Mouse (Mus musculus) liver, adult 2 months (tissue): ENCODE measurements around the gene Myo1d. TPM values are rescaled to one million over a fixed set of nuclear protein-coding genes. Genes with fewer than 3 reads are reported as not detected.

ENCODE experiments used
- DNase-seq: peaks from one replicate; pipeline ENCODE4 v3.0.0-alpha.2; 2011; ENCODE audit warnings: low read depth, low spot score; ENCODE audit errors: extremely low read depth
- H3K27ac ChIP-seq: fragments of 200-500 bp; replicated peaks from 2 replicates; pipeline ENCODE4 v1.5.1; 2012; ENCODE audit warnings: low read depth, mild to moderate bottlenecking, control low read depth, inconsistent platforms, low read length; ENCODE audit not compliant: insufficient read depth
- H3K27me3 ChIP-seq: fragments of 200-500 bp; 2 replicates; pipeline ENCODE4 v1.6.1; 2012; ENCODE audit warnings: mild to moderate bottlenecking, moderate library complexity, low read length, inconsistent platforms; ENCODE audit not compliant: control insufficient read depth, insufficient read depth
- H3K36me3 ChIP-seq: fragments of 200-500 bp; 2 replicates; pipeline ENCODE4 v1.6.1; 2012; ENCODE audit warnings: low read length, inconsistent platforms; ENCODE audit not compliant: control insufficient read depth, insufficient read depth
- H3K4me1 ChIP-seq: fragments of 200-500 bp; 2 replicates; pipeline ENCODE4 v1.6.1; 2011; ENCODE audit warnings: low read length; ENCODE audit not compliant: control insufficient read depth, insufficient read depth
- H3K4me3 ChIP-seq: fragments of 200-500 bp; 2 replicates; pipeline ENCODE4 v1.5.1; 2011; ENCODE audit warnings: low read depth, mild to moderate bottlenecking, control low read depth, low read length, moderate library complexity; ENCODE audit not compliant: insufficient read depth
- H3K79me2 ChIP-seq: fragments of 200-500 bp; 2 replicates; pipeline ENCODE4 v1.6.1; 2012; ENCODE audit warnings: inconsistent platforms, mild to moderate bottlenecking, low read length, moderate library complexity; ENCODE audit not compliant: control insufficient read depth, insufficient read depth
- H3K9ac ChIP-seq: fragments of 200-500 bp; 2 replicates; pipeline ENCODE4 v1.6.1; 2012; ENCODE audit warnings: low read depth, mild to moderate bottlenecking, control low read depth, inconsistent platforms, low read length
- CTCF ChIP-seq: fragments of 200-500 bp; IDR thresholded peaks from 2 replicates; pipeline ENCODE4 v1.5.1; 2011; ENCODE audit warnings: low read depth, low read length, control low read depth
- POLR2A ChIP-seq: fragments of 200-500 bp; IDR thresholded peaks from 2 replicates; pipeline ENCODE4 v1.6.1; 2011; ENCODE audit warnings: low read length, control low read depth; ENCODE audit not compliant: insufficient read depth; ENCODE audit errors: extremely low read depth
- WGBS: fragments of 180-500 bp; shearing (Covaris S2); methylation state at CpG from one replicate; pipeline ENCODE4 v1.1.7; 2018; 5-methylcytosine and 5-hydroxymethylcytosine counted together
- polyA plus RNA-seq: library from polyadenylated mRNA; depleted of rRNA; stranded (reverse); fragments of >200 nt; gene quantifications from 2 replicates; pipeline ENCODE4 v1.2.3, GENCODE M21; 2012
- total RNA-seq: library from RNA; depleted of rRNA; stranded (reverse); fragments of >200 nt; gene quantifications from 2 replicates; pipeline ENCODE4 v1.2.3, GENCODE M21; 2014

Gene Myo1d
- total and polyA plus RNA-seq, 2 experiments, result 5.2 to 6.8 TPM

DNA sequence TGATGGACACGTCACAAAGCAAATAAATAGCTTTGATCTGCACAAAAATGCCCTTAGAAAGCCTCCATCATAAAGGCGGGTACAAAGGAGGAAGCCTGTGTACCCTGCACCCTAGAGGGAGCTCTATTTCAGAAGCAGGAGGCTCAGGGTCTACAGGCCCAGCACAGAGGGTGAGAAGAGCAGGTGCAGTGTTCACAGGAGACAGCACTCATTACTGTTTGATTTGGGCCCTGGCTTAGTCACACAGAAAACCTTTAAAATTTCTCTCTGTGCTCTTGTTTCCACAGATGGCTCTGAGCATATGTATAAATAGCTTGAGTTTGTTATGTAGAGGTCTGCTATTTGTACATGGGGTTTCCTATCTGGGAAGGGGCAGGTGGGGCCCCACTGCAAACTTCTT, 233.6 kb downstream of the Myo1d start:
- no peak for DNase-seq
- WGBS, result 86% methylated on average over 2 of the region's 2 CpGs
- no peaks in the 10 kb centered on the region for H3K27me3 ChIP-seq
- H3K36me3 ChIP-seq, result no peaks in the 10 kb centered on the region; the same call in 1 of the 2 replicates
- no peak overlapping the region for H3K27ac ChIP-seq
- no peaks in the 10 kb centered on the region for H3K79me2 ChIP-seq
- no peaks in the 10 kb centered on the region for H3K4me1 ChIP-seq
- no peak overlapping the region for H3K9ac ChIP-seq
- TF ChIP-seq CTCF, result no peak
- no peak for TF ChIP-seq POLR2A
- no peak overlapping the region for H3K4me3 ChIP-seq

DNA sequence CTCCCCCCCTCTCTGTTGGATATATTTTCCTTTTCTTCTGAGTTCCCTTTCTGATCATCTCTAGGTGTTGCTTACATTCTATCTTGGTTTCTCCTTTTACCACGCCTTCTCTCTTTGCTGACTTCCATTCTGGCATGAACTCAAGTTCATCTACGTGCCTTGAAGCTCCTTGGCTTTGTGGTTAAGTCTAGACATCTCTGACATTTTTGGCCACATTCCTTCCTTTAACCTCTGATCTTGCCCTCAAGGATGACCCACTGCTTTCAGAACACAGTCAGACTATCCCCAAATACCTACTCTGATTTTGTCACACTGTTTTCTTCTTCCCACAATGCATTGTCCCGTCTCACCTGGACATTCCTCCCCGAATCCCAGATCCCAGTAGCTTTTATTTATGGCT, 240.8 kb downstream of the Myo1d start:
- Histone ChIP-seq H3K27me3 (no peaks in the 10 kb centered on the region), H3K79me2 (no peaks in the 10 kb centered on the region), H3K4me3 (no peak overlapping the region), H3K36me3 (no peaks in the 10 kb centered on the region; the same call in 1 of the 2 replicates), H3K4me1 (no peaks in the 10 kb centered on the region), H3K27ac (no peak overlapping the region), H3K9ac (no peak overlapping the region)
- no peak for DNase-seq
- TF ChIP-seq CTCF (no peak), POLR2A (no peak)
- 85% methylated on average over 4 of the region's 4 CpGs for WGBS

- no peak overlapping the region for H3K9ac ChIP-seq
- H3K27me3 ChIP-seq, result no peaks in the 10 kb centered on the region
- no peak overlapping the region for H3K27ac ChIP-seq
- no peak for DNase-seq
- H3K79me2 ChIP-seq, result no peaks in the 10 kb centered on the region
- H3K36me3 ChIP-seq, result no peaks in the 10 kb centered on the region; the same call in 1 of the 2 replicates
- no peak for TF ChIP-seq POLR2A
- TF ChIP-seq CTCF, result no peak
- H3K4me1 ChIP-seq, result no peaks in the 10 kb centered on the region
- WGBS, result 50% methylated on average over 1 of the region's 1 CpGs
- H3K4me3 ChIP-seq, result no peak overlapping the region
Observed at GRCm38 (mm10) chr11:80532966-80533365, 246.9 kb downstream of the Myo1d start.

GRCm38 (mm10) chr11:80529149-80529548, 250.7 kb downstream of the Myo1d start:
- Histone ChIP-seq H3K9ac (no peak overlapping the region), H3K27ac (no peak overlapping the region), H3K4me1 (no peaks in the 10 kb centered on the region), H3K36me3 (no peaks in the 10 kb centered on the region; the same call in 1 of the 2 replicates), H3K4me3 (no peak overlapping the region), H3K27me3 (no peaks in the 10 kb centered on the region), H3K79me2 (no peaks in the 10 kb centered on the region)
- no peak for DNase-seq
- TF ChIP-seq CTCF, result no peak
- TF ChIP-seq POLR2A, result no peak
- WGBS, result 83% methylated on average over 8 of the region's 8 CpGs

DNA sequence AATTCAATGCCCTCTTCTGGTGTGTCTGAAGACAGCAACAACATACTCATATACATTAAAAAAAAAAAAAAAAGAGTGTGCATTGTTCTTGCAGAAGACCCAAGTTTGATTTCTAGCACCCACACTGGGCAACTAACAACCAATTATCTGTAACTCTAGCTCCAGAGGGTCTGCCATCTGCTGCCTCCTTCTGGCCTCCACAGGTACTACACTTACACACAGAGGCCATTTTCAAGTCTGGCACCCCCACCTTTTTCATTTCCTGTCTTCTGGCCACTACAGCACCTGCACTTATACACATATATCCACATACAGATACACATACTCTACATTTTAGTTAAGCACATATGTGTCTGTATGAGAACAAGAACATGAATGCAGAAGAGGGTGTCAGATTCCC, 252.1 kb downstream of the Myo1d start:
- no peaks in the 10 kb centered on the region for H3K79me2 ChIP-seq
- no peak overlapping the region for H3K27ac ChIP-seq
- H3K4me1 ChIP-seq, result no peaks in the 10 kb centered on the region
- H3K27me3 ChIP-seq, result no peaks in the 10 kb centered on the region
- H3K9ac ChIP-seq, result no peak overlapping the region
- no peak for DNase-seq
- H3K36me3 ChIP-seq, result no peaks in the 10 kb centered on the region; the same call in 1 of the 2 replicates
- TF ChIP-seq CTCF (peak; percentile 16; the same call in 1 of the 2 replicates), POLR2A (no peak)
- no peak overlapping the region for H3K4me3 ChIP-seq

GRCm38 (mm10) chr11:80524213-80524612, 255.6 kb downstream of the Myo1d start:
- H3K27ac ChIP-seq, result no peak overlapping the region
- no peak overlapping the region for H3K9ac ChIP-seq
- no peak overlapping the region for H3K4me3 ChIP-seq
- H3K36me3 ChIP-seq, result no peaks in the 10 kb centered on the region
- H3K4me1 ChIP-seq, result no peaks in the 10 kb centered on the region
- TF ChIP-seq POLR2A, result no peak
- TF ChIP-seq CTCF, result no peak
- H3K27me3 ChIP-seq, result no peaks in the 10 kb centered on the region
- DNase-seq, result no peak
- 83% methylated on average over 5 of the region's 5 CpGs for WGBS
- H3K79me2 ChIP-seq, result no peaks in the 10 kb centered on the region
